Mouse (Mus musculus) heart, adult 2 months (tissue): ENCODE data around the gene Slc25a45. TPM values are rescaled to one million over a fixed set of nuclear protein-coding genes. Genes with fewer than 3 reads are reported as not detected.

Experiments
- DNase-seq, 2 experiments: peaks; one replicate each; pipeline ENCODE4 v3.0.0; 2021
- H3K27ac ChIP-seq: fragments of 200-600 bp; 2 replicates; pipeline ENCODE4 v1.8.1; 2022
- H3K27me3 ChIP-seq: fragments of 200-500 bp; 2 replicates; pipeline ENCODE4 v1.6.1; 2012; ENCODE audit warnings: mild to moderate bottlenecking, low read length, inconsistent platforms, mixed read lengths; ENCODE audit not compliant: control insufficient read depth, insufficient read depth
- H3K36me3 ChIP-seq: fragments of 200-500 bp; 2 replicates; pipeline ENCODE4 v1.6.1; 2012; ENCODE audit warnings: low read length, inconsistent platforms; ENCODE audit not compliant: control insufficient read depth, insufficient read depth
- H3K4me1 ChIP-seq: fragments of 200-500 bp; 2 replicates; pipeline ENCODE4 v1.6.1; 2011; ENCODE audit warnings: low read length; ENCODE audit not compliant: control insufficient read depth, insufficient read depth
- H3K4me3 ChIP-seq: fragments of 200-600 bp; 2 replicates; pipeline ENCODE4 v1.8.1; 2022
- H3K79me2 ChIP-seq: fragments of 200-500 bp; replicated peaks from 2 replicates; pipeline ENCODE4 v1.6.1; 2012; ENCODE audit warnings: mild to moderate bottlenecking, inconsistent platforms, low read length, moderate library complexity, mixed read lengths; ENCODE audit not compliant: control insufficient read depth, insufficient read depth
- H3K9ac ChIP-seq: fragments of 200-500 bp; 2 replicates; pipeline ENCODE4 v1.6.1; 2012; ENCODE audit warnings: low read depth, mild to moderate bottlenecking, control low read depth, inconsistent platforms, low read length, mixed read lengths
- CTCF ChIP-seq: fragments of 200-600 bp; IDR thresholded peaks from 2 replicates; pipeline ENCODE4 v1.8.1; 2022; ENCODE audit warnings: antibody characterized with exemption, mild to moderate bottlenecking, moderate library complexity
- EP300 ChIP-seq: fragments of 200-500 bp; IDR thresholded peaks from 2 replicates; pipeline ENCODE4 v1.6.1; 2011; ENCODE audit warnings: low read depth, low read length, control low read depth; ENCODE audit not compliant: insufficient read depth
- POLR2A ChIP-seq: fragments of 200-500 bp; IDR thresholded peaks from 2 replicates; pipeline ENCODE4 v1.6.1; 2011; ENCODE audit warnings: mild to moderate bottlenecking, low read depth, low read length, control low read depth; ENCODE audit not compliant: insufficient read depth
- whole genome bisulfite sequencing: fragments of 180-500 bp; shearing (Covaris S2); methylation state at CpG from one replicate; pipeline ENCODE4 v1.1.7; 2018; 5-methylcytosine and 5-hydroxymethylcytosine counted together
- intact Hi-C: fragments of 180-260 bp; cut with DNase I; formaldehyde crosslinking; loops from one replicate; pipeline ENCODE4 v1.15.1; 2025
- polyA plus RNA-seq: library from polyadenylated mRNA; depleted of rRNA; stranded (reverse); fragments of >200 nt; gene quantifications from 2 replicates; pipeline ENCODE4 v1.2.3, GENCODE M21; 2012
- total RNA-seq, 2 experiments: library from RNA; stranded (reverse); gene quantifications; 2 replicates each; pipeline ENCODE4 v1.2.3; 2021

Slc25a45 gene
- total and polyA plus RNA-seq, 3 experiments = 2.8 to 7.9 (median 2.8) TPM

DNA sequence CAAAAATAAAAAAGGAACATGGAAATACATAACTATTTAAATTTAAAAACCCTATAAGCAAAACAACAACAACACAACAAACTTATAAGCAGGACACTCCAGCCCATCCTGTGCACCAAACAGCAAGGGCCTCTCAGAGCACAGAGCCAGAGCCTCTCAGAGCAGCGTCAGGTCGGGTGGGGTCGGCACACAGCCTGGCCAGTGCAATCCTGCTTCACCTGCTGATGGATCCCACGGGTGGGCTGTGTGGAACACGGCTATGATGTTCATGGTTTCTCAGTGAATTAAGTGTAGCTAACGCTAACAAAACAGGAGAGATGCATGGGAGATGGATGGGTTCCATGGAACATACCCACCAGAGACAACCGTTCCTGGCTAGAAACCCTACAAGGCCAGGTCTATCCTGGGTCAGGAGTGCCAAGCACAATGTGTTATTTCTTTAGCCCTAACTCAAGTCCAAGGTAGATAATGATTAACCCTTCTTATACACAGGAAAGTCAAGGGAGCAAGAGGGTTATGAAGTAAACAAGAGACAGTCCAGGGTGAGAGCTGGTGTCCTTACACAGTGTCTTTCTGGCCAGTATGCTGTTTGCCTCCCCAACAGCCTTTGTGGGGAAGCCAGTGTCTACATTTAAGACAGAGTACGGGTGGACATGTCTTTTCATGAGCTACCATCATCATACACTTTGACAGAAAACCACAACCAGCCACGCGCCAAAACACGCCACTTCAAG is 46.2 kb upstream of the Slc25a45 start:
- no peak for DNase-seq
- H3K4me3 ChIP-seq = no peak overlapping the region
- peaks cover 30% of the 10 kb centered on the region for H3K4me1 ChIP-seq
- H3K27me3 ChIP-seq = no peaks in the 10 kb centered on the region
- H3K79me2 ChIP-seq = no peaks in the 10 kb centered on the region; the same call in 1 of the 2 replicates
- no peak overlapping the region; the same call in 1 of the 2 replicates for H3K9ac ChIP-seq
- peaks cover 44% of the 10 kb centered on the region for H3K36me3 ChIP-seq
- H3K27ac ChIP-seq = peak overlapping the region; percentile 100
- intact Hi-C loops = no loop called here
- WGBS = 57% methylated on average over 11 of the region's 11 CpGs
- peak; percentile 45; the same call in 1 of the 2 replicates for TF ChIP-seq POLR2A
- TF ChIP-seq EP300 = no peak

DNA sequence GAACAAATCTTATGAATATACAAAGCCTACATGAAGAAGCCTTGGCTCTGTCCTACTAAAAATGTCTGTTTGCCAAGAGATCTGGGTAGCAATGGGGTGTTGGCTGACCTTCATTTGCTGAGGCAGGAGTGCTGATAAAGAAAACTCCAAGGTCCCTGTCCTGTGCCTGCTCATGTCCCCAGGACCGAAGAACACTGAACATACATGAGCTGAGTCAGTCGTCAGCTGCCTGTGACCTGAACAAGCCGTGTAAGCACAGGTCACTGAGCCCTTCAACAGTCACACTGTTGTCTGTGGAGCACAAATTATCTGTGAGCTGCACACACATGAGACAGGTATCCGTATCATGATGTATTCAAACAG is 45.7 kb upstream of the Slc25a45 start:
- H3K27ac ChIP-seq = peak overlapping the region; percentile 100

DNA sequence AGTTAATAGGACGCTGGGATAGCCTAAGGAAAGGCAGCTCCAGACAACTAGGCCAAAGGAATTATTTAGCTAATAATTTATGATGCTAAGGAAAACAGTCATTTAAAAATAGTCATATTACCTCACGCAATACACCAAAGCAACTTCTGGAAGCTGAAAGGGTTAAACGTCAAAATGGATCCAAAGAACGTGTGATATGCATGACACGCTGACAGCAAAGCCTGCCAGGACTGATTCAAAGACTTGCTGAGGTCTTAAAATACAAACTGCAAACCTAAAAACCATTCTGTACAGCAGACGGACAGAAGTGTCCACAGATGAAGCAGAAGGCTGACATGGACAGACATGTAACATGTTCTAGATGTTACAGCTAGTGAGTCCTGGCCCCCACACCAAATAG is 45.3 kb upstream of the Slc25a45 start:
- Histone ChIP-seq H3K27ac (peak overlapping the region; percentile 100), H3K9ac (no peak overlapping the region; the same call in 1 of the 2 replicates), H3K4me1 (peaks cover 34% of the 10 kb centered on the region), H3K36me3 (peaks cover 43% of the 10 kb centered on the region), H3K79me2 (peaks cover 2% of the 10 kb centered on the region; the same call in 1 of the 2 replicates), H3K27me3 (no peaks in the 10 kb centered on the region), H3K4me3 (no peak overlapping the region)
- TF ChIP-seq EP300 (no peak), POLR2A (no peak), CTCF (no peak)
- intact Hi-C loops = no loop called here
- 38% methylated on average over 6 of the region's 6 CpGs for WGBS
- no peak for DNase-seq

More for the DNA sequence above, 45.7 kb upstream of the Slc25a45 start:
- H3K9ac ChIP-seq = peak overlapping the region; percentile 40; the same call in 1 of the 2 replicates
- H3K4me3 ChIP-seq = no peak overlapping the region
- DNase-seq = no peak
- intact Hi-C loops = no loop called here
- H3K4me1 ChIP-seq = peaks cover 32% of the 10 kb centered on the region
- no peaks in the 10 kb centered on the region; the same call in 1 of the 2 replicates for H3K79me2 ChIP-seq
- H3K27me3 ChIP-seq = no peaks in the 10 kb centered on the region
- TF ChIP-seq POLR2A (no peak), EP300 (no peak), CTCF (no peak)
- peaks cover 43% of the 10 kb centered on the region for H3K36me3 ChIP-seq
- WGBS = 67% methylated on average over 4 of the region's 4 CpGs

DNA sequence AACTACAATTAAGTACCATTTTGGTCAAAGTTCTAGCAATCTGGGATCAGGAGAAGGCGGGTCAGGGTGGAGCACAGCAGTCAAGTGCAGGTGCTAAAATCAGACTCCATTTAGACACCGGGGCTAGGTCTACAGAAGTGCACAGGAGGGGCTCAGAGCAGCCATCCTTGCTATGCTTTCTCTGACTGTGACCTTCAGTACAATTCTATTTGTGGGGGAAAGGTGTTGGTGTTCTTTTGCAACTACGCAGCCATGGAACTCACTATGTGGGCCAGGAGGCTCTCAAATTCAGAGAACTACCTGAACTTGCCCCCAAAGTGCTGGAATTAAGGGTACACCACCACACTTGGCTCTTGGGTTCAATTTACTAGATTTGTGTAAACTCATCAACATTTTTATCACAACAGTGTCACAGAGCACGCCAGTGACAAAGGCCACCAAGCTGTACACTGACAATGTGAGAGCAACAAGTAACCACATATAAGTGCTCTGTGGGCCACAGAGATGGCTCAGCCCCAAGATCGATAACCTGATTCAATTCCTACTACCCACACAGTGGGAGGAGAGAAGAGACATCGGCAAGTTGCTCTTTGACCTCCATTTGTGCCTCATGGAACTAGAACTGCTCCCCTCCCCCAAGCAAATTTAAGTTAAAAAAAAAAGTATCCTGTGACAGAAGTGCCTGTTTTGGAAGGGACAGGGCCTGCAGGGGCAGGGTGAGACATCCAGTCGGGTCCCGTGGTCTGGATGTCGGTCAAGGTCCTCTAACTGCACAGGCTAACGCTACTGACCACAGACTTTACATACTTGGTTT is 44.1 kb upstream of the Slc25a45 start:
- peak overlapping the region; percentile 100 for H3K27ac ChIP-seq
- H3K27me3 ChIP-seq = no peaks in the 10 kb centered on the region
- intact Hi-C loops = no loop called here
- peaks cover 46% of the 10 kb centered on the region for H3K36me3 ChIP-seq
- H3K9ac ChIP-seq = peak overlapping the region; percentile 14; the same call in 1 of the 2 replicates
- TF ChIP-seq EP300 (no peak), POLR2A (peak; percentile 50; the same call in 1 of the 2 replicates)
- peak; percentile 36 to 37 for DNase-seq
- 62% methylated on average over 10 of the region's 10 CpGs for WGBS
- peaks cover 33% of the 10 kb centered on the region for H3K4me1 ChIP-seq
- peaks cover 2% of the 10 kb centered on the region; the same call in 1 of the 2 replicates for H3K79me2 ChIP-seq
- H3K4me3 ChIP-seq = no peak overlapping the region

DNA sequence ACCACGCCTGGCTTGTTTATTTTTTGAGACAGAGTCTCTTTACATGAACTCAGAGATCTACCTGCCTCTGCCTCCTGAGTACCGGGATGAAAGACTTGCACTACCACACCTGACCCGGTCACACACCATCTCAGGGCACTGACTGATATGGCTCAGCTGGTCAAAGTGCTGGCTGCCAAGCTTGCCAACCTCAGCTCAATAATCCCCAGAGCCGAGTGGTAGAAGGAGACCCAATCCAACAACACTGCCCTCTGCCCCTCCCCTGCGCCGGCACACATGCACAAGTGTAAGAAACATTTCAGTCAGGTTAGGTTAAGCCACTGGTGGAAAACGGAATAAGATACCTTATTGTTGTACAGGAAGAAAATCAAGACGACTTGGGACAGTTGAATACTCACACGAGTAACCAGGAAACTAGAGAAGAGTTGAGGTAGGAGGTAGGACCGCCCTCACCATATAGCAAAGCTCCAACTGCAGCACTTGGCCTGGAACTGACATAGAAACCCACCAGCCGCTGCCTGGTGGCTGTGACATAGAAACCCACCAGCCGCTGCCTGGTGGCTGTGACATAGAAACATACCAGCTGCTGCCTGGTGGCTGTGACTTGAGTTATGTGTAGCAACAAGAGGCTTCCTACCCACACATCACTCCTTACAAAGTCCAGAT is 43.2 kb upstream of the Slc25a45 start:
- peaks cover 35% of the 10 kb centered on the region for H3K4me1 ChIP-seq
- H3K4me3 ChIP-seq = no peak overlapping the region
- H3K36me3 ChIP-seq = peaks cover 54% of the 10 kb centered on the region
- no peak overlapping the region for H3K9ac ChIP-seq
- peak overlapping the region; percentile 100 for H3K27ac ChIP-seq
- no peak for TF ChIP-seq CTCF
- no peaks in the 10 kb centered on the region for H3K27me3 ChIP-seq
- peaks cover 2% of the 10 kb centered on the region; the same call in 1 of the 2 replicates for H3K79me2 ChIP-seq
- DNase-seq = peak; percentile 41
- WGBS = 71% methylated on average over 12 of the region's 12 CpGs
- intact Hi-C loops = no loop called here
